Mouse (Mus musculus): ENCODE results near the gene Bloc1s4. TPM values are rescaled to one million over a fixed set of nuclear protein-coding genes. Genes with fewer than 3 reads are reported as not detected.

Bloc1s4 gene
- total RNA-seq, 2 experiments from 2014 or later = 23.7 to 25.2 TPM

DNA sequence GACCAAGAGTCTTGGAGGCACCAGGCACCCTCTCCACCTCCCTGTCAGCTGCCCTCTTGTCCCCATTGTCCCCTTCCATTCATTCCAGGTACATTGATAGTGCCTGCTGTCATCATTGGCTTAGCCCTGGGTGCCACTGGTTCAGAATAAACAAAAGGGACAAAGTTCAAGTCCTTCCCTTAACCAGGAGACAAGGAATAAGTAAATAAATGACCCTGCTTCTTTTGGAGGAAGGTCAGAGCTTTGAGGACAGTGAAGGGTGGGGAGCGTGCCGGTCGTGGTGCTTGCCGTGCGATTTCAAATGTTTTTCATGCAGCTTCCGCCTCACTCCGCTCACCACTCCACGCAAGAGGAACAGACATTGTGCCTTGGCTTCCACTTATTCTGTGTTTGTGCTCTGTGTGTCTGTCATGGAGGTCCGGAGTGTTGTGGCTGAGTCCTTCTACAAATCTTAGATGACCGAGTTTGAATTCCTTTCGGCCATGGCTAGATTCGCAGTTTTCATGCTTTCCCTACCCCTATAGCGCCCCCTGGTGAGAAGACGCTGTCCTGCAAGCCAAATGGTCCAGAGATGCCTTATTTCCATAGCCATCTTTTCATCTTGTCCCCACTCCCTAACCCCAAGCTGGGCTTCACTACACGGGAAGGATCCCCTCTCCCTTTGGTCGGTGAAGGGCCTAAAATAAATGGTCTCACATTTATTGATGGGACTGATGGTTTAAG lies 6.2 kb downstream of the Bloc1s4 start:
- peak; percentile 65 to 89 for DNase-seq (ENCODE audit: low spot score in 2 of 2)

DNA sequence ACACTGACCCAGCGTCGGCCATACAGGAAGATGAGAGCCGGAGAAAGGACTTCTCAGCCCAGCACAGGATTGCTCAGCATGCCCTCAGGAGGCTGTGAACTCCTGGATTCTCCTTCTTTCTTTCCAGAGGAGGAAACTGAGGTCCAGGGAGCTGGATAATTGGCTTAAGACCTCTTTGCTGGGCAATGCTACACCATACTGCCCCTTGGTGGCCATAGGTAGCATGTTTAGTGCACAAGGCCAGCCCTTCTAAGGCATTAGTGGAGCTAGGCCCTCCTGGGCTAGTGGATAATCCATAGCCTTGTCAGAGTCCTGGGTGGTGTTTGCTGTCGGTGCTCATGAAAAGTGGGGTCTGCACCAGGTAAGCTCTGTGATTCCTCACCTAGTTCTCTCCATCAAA lies 8.6 kb downstream of the Bloc1s4 start:
- peak in 1 of 2 experiments; percentile 56 for DNase-seq (ENCODE audit: low spot score in 2 of 2)

DNA sequence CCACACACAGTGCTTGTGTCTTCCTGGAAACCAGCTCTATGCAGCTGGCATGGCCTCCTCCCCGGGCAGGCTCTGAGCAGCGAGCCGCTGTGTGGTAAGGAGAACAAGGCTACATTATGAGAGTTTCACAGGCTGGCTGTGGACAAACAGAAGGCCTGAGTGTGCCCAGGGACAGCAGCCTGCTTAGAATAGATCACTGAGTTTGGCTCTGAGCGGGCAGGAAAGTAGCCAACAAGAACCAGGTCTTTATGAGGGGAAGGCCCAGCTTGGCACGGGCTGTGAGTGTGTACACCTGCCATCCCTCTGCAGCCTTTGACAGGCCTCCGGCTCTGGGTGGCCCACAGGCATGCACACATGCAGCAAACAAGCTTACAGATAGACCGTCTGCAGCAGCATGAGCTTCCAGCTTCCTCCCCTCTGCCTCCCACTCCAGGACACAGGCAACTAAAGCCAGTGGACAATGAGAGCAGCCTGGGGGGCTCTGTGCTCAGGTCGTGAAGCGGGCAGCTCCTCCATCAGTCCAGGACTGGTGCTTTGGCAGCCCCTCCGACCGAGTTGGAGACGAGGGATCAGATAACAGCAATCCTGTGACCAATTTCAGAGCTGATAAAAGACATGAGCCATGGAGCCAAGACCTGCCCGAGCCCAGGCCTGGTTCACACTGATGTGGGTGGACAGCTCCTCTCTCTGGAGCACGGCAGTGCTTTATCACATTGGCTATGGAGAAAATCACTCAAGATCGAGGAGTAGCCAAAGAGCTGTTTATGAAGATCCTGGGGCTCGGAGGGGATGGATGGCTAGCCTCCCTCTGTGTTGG lies 9.4 kb downstream of the Bloc1s4 start:
- DNase-seq (ENCODE audit: low spot score in 2 of 2) = peak; percentile 54 to 68

DNA sequence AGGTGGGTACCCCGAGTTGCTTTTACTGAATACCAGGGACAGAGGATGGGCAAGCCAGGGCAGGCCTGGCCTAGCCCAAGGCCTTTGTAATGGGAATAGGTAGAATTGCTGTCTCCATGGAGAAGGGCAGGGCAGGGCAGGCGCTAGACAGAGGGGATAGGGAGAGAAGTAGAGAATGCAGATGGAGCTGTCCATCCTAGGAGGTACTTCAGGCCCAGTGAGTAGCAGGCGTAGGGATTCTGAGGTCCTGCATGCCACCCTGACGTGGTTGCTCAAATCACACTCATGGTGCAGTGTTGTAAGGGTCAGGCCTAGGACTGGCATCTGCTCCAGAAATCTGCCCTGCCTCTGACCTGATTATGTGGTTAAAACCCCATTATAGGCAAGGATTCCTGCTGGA lies 10.7 kb downstream of the Bloc1s4 start:
- no peak for DNase-seq (ENCODE audit: low spot score in 2 of 2)

DNA sequence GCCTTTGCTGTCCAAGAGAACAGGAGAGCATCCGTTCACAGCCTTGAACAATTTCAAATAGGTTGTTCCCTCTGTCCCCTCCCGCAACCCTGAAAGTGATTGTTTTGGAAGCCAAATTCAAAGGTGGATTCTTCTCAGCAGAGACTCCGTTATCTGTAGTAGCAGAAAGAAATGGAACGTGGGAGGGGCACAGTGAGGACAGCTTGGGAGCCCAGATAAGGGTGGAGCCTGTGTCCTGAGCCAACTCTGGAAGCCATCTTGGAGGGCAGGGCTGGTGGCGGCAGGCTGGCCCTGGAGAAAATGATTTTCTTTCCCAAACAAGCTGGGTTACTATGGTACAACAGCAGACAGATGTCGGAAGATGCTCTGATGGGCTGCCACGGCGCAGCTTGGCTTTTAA lies 12.4 kb downstream of the Bloc1s4 start:
- DNase-seq (ENCODE audit: low spot score in 2 of 2) = peak; percentile 39 to 45

DNA sequence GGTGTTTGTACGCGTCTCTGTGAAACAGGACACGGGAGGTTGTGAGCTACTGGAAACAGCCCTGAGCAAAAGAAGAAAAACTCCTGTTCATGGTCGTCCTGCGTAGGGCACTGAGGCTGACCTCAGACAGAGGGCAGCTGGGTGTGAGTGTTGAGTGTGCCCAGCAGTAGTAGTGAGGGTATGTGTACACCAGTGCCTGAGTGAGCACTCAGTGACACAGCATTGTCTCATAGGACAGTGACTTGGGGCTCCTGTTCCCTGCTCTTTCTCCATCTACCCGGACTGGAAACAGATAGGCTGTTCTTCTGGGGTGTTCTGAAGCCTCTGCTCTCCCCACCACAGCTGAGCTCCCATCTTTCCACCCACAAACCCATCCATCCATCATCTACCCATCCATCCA lies 13.3 kb downstream of the Bloc1s4 start:
- DNase-seq (ENCODE audit: low spot score in 2 of 2) = no peak

- no peak for DNase-seq (ENCODE audit: low spot score in 2 of 2)
These were observed 15.0 kb downstream of the Bloc1s4 start for GRCm38 (mm10) chr5:36733405-36733804.

GRCm38 (mm10) chr5:36731901-36732652 lies 16.4 kb downstream of the Bloc1s4 start:
- no peak for DNase-seq (ENCODE audit: low spot score in 2 of 2)

GRCm38 (mm10) chr5:36730689-36731088 lies 17.8 kb downstream of the Bloc1s4 start:
- DNase-seq (ENCODE audit: low spot score in 2 of 2) = no peak

GRCm38 (mm10) chr5:36729923-36730322 lies 18.5 kb downstream of the Bloc1s4 start:
- no peak for DNase-seq (ENCODE audit: low spot score in 2 of 2)

DNA sequence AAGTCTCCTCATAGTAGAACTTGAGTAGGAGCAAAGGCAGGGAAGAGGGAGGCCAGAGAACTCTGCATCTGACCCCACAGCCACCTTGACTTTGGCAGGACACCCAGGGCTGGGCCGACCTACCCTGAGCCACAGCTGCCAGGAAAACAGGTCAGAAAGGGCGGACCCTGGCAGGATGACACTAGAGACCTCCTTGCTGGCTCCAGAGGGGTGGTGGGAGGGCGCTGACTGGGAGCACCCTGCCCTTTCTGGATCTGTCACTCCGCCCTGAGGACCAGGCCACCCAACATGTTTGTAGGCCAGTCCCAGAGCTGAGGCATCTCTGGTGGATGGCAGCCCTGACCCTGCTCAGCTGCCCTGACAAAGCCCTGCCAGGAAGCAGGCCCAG lies 19.4 kb downstream of the Bloc1s4 start:
- no peak for DNase-seq (ENCODE audit: low spot score in 2 of 2)

DNA sequence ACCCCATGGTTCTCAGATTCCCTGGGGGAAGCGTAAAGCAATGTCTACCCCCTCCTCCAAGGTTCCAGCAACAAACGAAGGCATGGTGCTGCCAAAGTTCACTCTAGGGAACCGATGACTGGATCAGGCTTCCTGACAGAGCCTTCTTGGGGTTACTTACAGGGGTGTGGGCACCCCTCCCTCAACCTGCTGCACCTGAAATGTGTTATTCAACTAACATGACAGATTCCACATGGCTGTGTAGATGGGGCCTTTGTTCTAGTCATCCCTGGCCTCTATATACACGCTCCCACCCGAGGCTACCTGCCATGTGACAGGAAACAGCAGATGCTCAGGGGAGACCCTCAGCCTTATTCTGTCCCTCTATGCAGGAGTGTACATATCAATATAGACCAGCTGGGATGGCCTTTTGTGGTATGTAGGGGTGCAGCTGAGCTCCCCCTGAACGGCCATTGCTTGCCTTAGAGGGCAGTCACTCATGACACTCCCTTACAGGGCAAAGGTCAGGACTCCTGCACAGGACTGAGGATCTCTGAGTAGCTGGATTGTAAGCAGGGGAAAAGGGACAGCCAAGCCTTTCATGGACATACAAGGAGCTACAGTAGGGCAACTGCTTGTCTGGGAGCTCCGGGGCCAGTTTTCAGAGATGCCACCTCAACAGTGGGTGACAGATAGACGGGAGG lies 19.9 kb downstream of the Bloc1s4 start:
- DNase-seq (ENCODE audit: low spot score in 2 of 2) = no peak

DNA sequence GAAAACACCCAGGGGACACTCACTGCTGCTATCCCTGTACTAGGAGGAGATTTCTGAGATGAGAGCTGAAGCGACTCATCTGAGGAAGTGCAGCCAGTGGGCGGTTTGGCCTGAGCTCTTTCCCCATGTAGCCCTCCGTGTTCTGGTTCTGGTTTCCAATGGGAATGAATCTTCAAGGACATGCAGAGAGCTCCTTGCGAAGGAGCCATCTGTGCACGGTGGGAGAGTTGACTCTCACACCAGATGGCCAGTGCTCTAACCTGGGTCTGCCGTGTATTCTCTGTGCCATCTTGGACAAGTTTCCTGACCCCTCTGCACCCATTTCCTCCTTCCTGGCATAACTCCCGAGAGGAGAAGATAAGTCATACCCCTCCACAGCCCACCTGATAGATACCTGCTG lies 20.7 kb downstream of the Bloc1s4 start:
- DNase-seq (ENCODE audit: low spot score in 2 of 2) = no peak

DNA sequence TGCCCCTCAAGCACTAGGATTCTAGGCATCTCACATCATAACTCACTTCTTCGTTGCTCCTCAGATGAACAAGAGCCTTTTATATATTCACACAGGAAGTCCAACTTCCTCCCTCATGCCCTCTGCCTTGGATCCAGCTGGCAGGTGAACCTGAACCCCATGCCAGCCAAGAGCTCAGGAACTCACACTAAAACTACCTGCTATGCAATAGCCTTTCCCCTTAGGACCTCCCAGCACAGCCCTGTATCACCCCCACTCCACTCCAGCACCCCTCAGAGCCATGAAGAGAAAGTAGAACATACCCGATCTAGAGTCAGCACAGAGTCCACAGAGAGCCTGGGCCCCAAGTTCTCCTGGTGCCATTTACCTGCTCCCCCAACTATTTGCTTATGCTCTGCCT lies 21.3 kb downstream of the Bloc1s4 start:
- DNase-seq (ENCODE audit: low spot score in 2 of 2) = no peak

- DNase-seq (ENCODE audit: low spot score in 2 of 2) = no peak
These were observed 22.1 kb downstream of the Bloc1s4 start for GRCm38 (mm10) chr5:36726387-36726801.

DNA sequence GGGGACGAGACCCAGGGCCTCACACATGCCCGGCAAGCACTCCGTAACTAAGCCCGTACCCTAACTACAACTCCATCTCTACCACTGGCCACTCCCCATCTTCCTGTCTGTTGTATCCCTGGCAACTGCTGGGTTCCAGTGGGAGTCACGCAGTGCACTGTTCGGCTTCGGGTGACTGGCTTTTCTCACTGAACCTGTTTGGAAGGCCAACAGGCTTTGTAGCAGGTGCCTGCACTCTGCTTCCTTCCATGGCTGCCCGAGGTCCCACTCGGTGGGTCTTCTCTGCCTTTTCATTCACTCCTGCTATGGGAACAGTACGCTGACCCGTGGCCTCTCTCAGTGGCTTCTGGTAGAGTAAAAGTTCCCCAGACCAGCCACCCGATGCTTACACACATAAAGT lies 22.6 kb downstream of the Bloc1s4 start:
- DNase-seq (ENCODE audit: low spot score in 2 of 2) = no peak

DNA sequence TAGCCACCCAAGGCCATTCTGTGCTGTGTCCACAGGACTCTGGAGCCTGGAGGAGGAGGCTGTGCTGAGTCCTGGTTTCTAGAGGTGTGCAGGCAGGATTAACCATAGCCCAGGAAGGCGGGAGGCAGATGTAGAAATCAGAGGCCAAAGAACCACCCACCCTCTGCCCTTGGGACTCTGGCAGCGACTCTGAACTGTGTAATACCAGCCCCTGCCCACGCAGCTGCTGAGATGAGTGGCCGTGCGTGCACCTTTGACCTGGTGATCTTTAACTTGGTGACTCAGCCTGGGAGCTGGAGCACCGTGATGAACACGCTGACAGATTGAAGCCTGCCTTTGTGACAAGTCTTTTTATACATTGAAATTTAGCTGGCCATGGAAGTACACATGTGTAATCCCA lies 24.2 kb downstream of the Bloc1s4 start:
- no peak for DNase-seq (ENCODE audit: low spot score in 2 of 2)

- DNase-seq (ENCODE audit: low spot score in 2 of 2) = no peak
These were observed 25.1 kb downstream of the Bloc1s4 start for GRCm38 (mm10) chr5:36723356-36723755.

DNA sequence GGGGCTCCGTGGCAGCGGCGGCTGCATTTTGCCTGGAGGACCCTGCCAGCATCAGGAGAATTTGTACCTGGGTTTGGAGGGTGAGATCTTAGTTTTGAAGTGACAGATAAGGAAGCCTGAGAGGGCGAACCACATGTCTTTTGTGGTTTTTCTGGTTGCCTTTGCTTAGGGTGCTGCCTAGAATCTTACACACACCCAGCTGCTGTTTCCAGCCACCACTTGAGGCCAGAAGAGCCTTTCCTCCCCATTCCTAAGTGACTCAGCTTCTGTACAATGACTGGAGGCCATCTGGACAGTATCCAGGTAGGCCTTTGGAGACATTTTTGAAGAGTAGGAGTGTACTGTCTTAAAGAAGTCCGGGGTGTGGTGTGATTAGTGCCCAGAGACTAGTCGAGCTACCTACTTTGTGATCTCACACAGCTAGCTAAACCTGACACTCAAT lies 26.0 kb downstream of the Bloc1s4 start:
- DNase-seq (ENCODE audit: low spot score in 2 of 2) = no peak

GRCm38 (mm10) chr5:36720710-36721375 lies 27.6 kb downstream of the Bloc1s4 start:
- no peak for DNase-seq (ENCODE audit: low spot score in 2 of 2)

DNA sequence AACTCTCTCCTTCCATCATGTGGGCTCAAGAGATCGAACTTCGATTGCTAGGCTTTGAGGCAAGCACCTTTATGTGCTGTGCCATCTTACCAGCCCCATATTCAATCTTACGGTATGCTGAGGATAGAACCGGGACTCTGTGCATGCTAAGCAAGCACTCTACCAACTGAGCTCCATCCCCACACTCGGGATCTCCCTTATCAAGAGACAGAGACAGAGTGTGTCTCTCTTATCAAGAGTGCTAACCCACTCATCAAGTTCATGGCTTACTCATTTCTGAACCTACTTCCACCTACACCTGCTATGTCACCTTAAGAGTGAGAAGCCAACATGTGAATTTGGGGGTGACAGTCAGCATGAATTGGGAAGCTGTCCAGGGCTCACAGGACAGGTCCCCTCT lies 28.2 kb downstream of the Bloc1s4 start:
- DNase-seq (ENCODE audit: low spot score in 2 of 2) = no peak

Measured in layer of hippocampus, adult 18-20 months (tissue).